Mouse (Mus musculus) MEL (cell line): Measurements from ENCODE around the gene Acat2. TPM values are rescaled to one million over a fixed set of nuclear protein-coding genes. Genes with fewer than 3 reads are reported as not detected.
"Not testable (repeated sequence)": the region's sequence is repeated elsewhere in the genome, so short reads cannot be mapped to it uniquely, and the experiment has no call there.

Experiments used
- DNase-seq: peaks from one replicate; pipeline ENCODE4 v3.0.0; 2011; ENCODE audit warnings: low read depth, low spot score
- H3K27ac ChIP-seq: 2 replicates; pipeline ENCODE4 v1.5.1; 2012; ENCODE audit warnings: low read depth, mild to moderate bottlenecking, control low read depth, low read length, moderate library complexity; ENCODE audit not compliant: control insufficient read depth
- H3K27me3 ChIP-seq, 2 experiments: fragments of 150-350 bp in 1 of 2; sonication (generic) in 1 of 2; 2 replicates each; pipeline ENCODE4 v1.6.1; 2012; ENCODE audit warnings: low read length in 2 of 2, mild to moderate bottlenecking in 2 of 2, improper control_type of control experiment in 1 of 2, moderate library complexity in 1 of 2; ENCODE audit not compliant: insufficient read depth in 2 of 2, control insufficient read depth in 1 of 2
- H3K36me3 ChIP-seq, 2 experiments: 2 replicates each; pipeline ENCODE4 v1.6.1; 2012 to 2014; ENCODE audit warnings: low read length in 2 of 2, improper control_type of control experiment in 1 of 2, inconsistent platforms in 1 of 2, mild to moderate bottlenecking in 1 of 2; ENCODE audit not compliant: insufficient read depth in 2 of 2, control insufficient read depth in 1 of 2
- H3K4me1 ChIP-seq, 2 experiments: fragments of 150-350 bp in 1 of 2; sonication (generic) in 1 of 2; 2 replicates each; pipeline ENCODE4 v1.6.1; 2012; ENCODE audit warnings: low read length in 2 of 2, improper control_type of control experiment in 1 of 2, mild to moderate bottlenecking in 1 of 2; ENCODE audit not compliant: insufficient read depth in 2 of 2, control insufficient read depth in 1 of 2
- H3K4me3 ChIP-seq, 2 experiments: fragments of 150-350 bp in 1 of 2; sonication (generic) in 1 of 2; 2 replicates each; pipeline ENCODE4 v1.5.1; 2012; ENCODE audit warnings: low read depth in 2 of 2, low read length in 2 of 2, mild to moderate bottlenecking in 2 of 2, moderate library complexity in 2 of 2, control low read depth in 1 of 2, improper control_type of control experiment in 1 of 2; ENCODE audit not compliant: control insufficient read depth in 1 of 2, insufficient read depth in 1 of 2
- H3K79me2 ChIP-seq: 2 replicates; pipeline ENCODE4 v1.6.1; 2012; ENCODE audit warnings: mild to moderate bottlenecking, low read length, moderate library complexity; ENCODE audit not compliant: control insufficient read depth, poor library complexity, insufficient read depth
- H3K9ac ChIP-seq: 2 replicates; pipeline ENCODE4 v1.6.1; 2012; ENCODE audit warnings: low read depth, mild to moderate bottlenecking, control low read depth, low read length, moderate library complexity; ENCODE audit not compliant: control insufficient read depth, poor library complexity, severe bottlenecking
- H3K9me3 ChIP-seq: fragments of 150-350 bp; sonication (generic); replicated peaks from 2 replicates; pipeline ENCODE4 v1.6.1; 2012; ENCODE audit warnings: mild to moderate bottlenecking, low read length, improper control_type of control experiment, moderate library complexity; ENCODE audit not compliant: insufficient read depth
- CHD2 ChIP-seq: IDR thresholded peaks from 2 replicates; pipeline ENCODE4 v1.6.1; 2011; ENCODE audit warnings: low read length, improper control_type of control experiment
- CTCF ChIP-seq, 3 experiments: IDR thresholded peaks in 2 of 3; conservative IDR thresholded peaks in 1 of 3; 2 replicates each; pipeline ENCODE4 v1.5.1; 2011 to 2012; ENCODE audit warnings: low read length in 3 of 3, low read depth in 2 of 3, mild to moderate bottlenecking in 2 of 3, improper control_type of control experiment in 1 of 3, inconsistent platforms in 1 of 3, mixed read lengths in 1 of 3, moderate library complexity in 1 of 3; ENCODE audit not compliant: control insufficient read depth in 1 of 3, insufficient read depth in 1 of 3, poor library complexity in 1 of 3, severe bottlenecking in 1 of 3
- E2F4 ChIP-seq: IDR thresholded peaks from 2 replicates; pipeline ENCODE4 v1.6.1; 2011; ENCODE audit warnings: low read depth, low read length, improper control_type of control experiment, borderline replicate concordance
- EP300 ChIP-seq, 2 experiments: IDR thresholded peaks; 2 replicates each; pipeline ENCODE4 v1.6.1; 2011; ENCODE audit warnings: improper control_type of control experiment in 2 of 2, low read length in 2 of 2, low read depth in 1 of 2, mild to moderate bottlenecking in 1 of 2
- MAFK ChIP-seq: IDR thresholded peaks from 2 replicates; pipeline ENCODE4 v1.6.1; 2011; ENCODE audit warnings: low read depth, mild to moderate bottlenecking, low read length, improper control_type of control experiment, borderline replicate concordance
- MAX ChIP-seq: IDR thresholded peaks from 2 replicates; pipeline ENCODE4 v1.6.1; 2011; ENCODE audit warnings: low read length, improper control_type of control experiment
- MAZ ChIP-seq: IDR thresholded peaks from 2 replicates; pipeline ENCODE4 v1.6.1; 2012; ENCODE audit warnings: low read depth, mild to moderate bottlenecking, inconsistent platforms, low read length, improper control_type of control experiment
- MEF2A ChIP-seq: IDR thresholded peaks from 2 replicates; pipeline ENCODE4 v1.6.1; 2014; ENCODE audit warnings: low read depth, mild to moderate bottlenecking, inconsistent platforms, low read length, improper control_type of control experiment; ENCODE audit not compliant: poor library complexity, insufficient replicate concordance, severe bottlenecking; ENCODE audit errors: extremely low read depth
- MXI1 ChIP-seq: IDR thresholded peaks from 2 replicates; pipeline ENCODE4 v1.6.1; 2011; ENCODE audit warnings: mild to moderate bottlenecking, low read depth, low read length, improper control_type of control experiment
- MYB ChIP-seq: IDR thresholded peaks from 2 replicates; pipeline ENCODE4 v1.6.1; 2011; ENCODE audit warnings: mild to moderate bottlenecking, low read depth, low read length, improper control_type of control experiment
- NELFE ChIP-seq: IDR thresholded peaks from 2 replicates; pipeline ENCODE4 v1.6.1; 2011; ENCODE audit warnings: low read depth, low read length, improper control_type of control experiment
- POLR2A ChIP-seq, 2 experiments: IDR thresholded peaks; 2 replicates each; pipeline ENCODE4 v1.6.1; 2011 to 2012; ENCODE audit warnings: low read length in 2 of 2, mild to moderate bottlenecking in 2 of 2, control low read depth in 1 of 2, improper control_type of control experiment in 1 of 2, low read depth in 1 of 2, moderate library complexity in 1 of 2; ENCODE audit not compliant: control insufficient read depth in 1 of 2, insufficient read depth in 1 of 2, poor library complexity in 1 of 2
- POLR2AphosphoS2 ChIP-seq: IDR thresholded peaks from 2 replicates; pipeline ENCODE4 v1.6.1; 2011; ENCODE audit warnings: low read length, improper control_type of control experiment
- RAD21 ChIP-seq: IDR thresholded peaks from 2 replicates; pipeline ENCODE4 v1.6.1; 2011; ENCODE audit warnings: mild to moderate bottlenecking, low read depth, low read length, improper control_type of control experiment
- TCF12 ChIP-seq: IDR thresholded peaks from 2 replicates; pipeline ENCODE4 v1.6.1; 2014; ENCODE audit warnings: low read depth, mild to moderate bottlenecking, inconsistent platforms, low read length, improper control_type of control experiment, moderate library complexity
- UBTF ChIP-seq: IDR thresholded peaks from 2 replicates; pipeline ENCODE4 v1.6.1; 2012; ENCODE audit warnings: low read depth, mild to moderate bottlenecking, inconsistent platforms, low read length, improper control_type of control experiment, moderate library complexity, borderline replicate concordance; ENCODE audit not compliant: insufficient read depth
- ZC3H11A ChIP-seq: IDR thresholded peaks from 2 replicates; pipeline ENCODE4 v1.6.1; 2012; ENCODE audit warnings: low read depth, mild to moderate bottlenecking, inconsistent platforms, low read length, improper control_type of control experiment
- ZMIZ1 ChIP-seq: IDR thresholded peaks from 2 replicates; pipeline ENCODE4 v1.6.1; 2012; ENCODE audit warnings: low read depth, mild to moderate bottlenecking, inconsistent platforms, low read length, improper control_type of control experiment, moderate library complexity
- polyA plus RNA-seq, 2 experiments: library from polyadenylated mRNA; stranded (reverse) in 1 of 2; unstranded in 1 of 2; fragments of >175 nt in 1 of 2; fragments of >200 nt in 1 of 2; gene quantifications; 2 replicates each; pipeline versions ENCODE4 v1.2.1 to v1.2.4; 2012; ENCODE audit warnings: low replicate concordance in 2 of 2, low read depth in 1 of 2; ENCODE audit not compliant: insufficient read length in 2 of 2, insufficient read depth in 1 of 2, missing spikeins in 1 of 2
- total RNA-seq: library from RNA; depleted of rRNA; stranded (reverse); fragments of 300-350 nt; gene quantifications from 2 replicates; pipeline ENCODE4 v1.2.3, GENCODE M21; 2012

Gene Acat2
- total and polyA plus RNA-seq, 3 experiments, result 33.8 to 60.1 TPM; not detected in 1

GRCm38 (mm10) chr17:13007730-13008425, 47.3 kb upstream of the Acat2 start (continued):
- TF ChIP-seq E2F4 (no peak), CTCF (IDR thresholded peaks at IDR 0.05 in 2 of 3, conservative IDR thresholded peaks at IDR 0.05 in 1 of 3; ENCODE audit: control insufficient read depth in 1 of 3, insufficient read depth in 1 of 3, low read depth in 2 of 3, low read length in 3 of 3, poor library complexity in 1 of 3, severe bottlenecking in 1 of 3) (no peak), CHD2 (no peak), RAD21 (no peak), MYB (no peak), MEF2A (no peak), MAX (peak; percentile 83), POLR2AphosphoS2 (peak; percentile 89), POLR2A (IDR thresholded peaks at IDR 0.05; ENCODE audit: control insufficient read depth in 1 of 2, insufficient read depth in 1 of 2, low read depth in 1 of 2, low read length in 2 of 2, poor library complexity in 1 of 2) (peak; percentile 93 to 94), EP300 (IDR thresholded peaks at IDR 0.05; ENCODE audit: low read depth in 1 of 2, low read length in 2 of 2) (0 out of 4 replicates have a peak, but pooled peaks of 1 of the 2 experiments have one; percentile 1)

GRCm38 (mm10) chr17:13006984-13007383, 46.4 kb upstream of the Acat2 start:
- DNase-seq, result no peak
- Histone ChIP-seq H3K4me3 (peak overlapping the region; percentile 50 to 52; a peak in 3 of 4 replicates), H3K27me3 (no peaks in the 10 kb centered on the region), H3K27ac (no peak overlapping the region), H3K79me2 (peaks cover 15% of the 10 kb centered on the region), H3K4me1 (peaks cover 0 to 3% of the 10 kb centered on the region in 2 experiments; a peak in 2 of 4 replicates), H3K9me3 (no peaks in the 10 kb centered on the region), H3K9ac (peak overlapping the region; percentile 52), H3K36me3 (peaks cover 8 to 9% of the 10 kb centered on the region in 2 experiments)
- no peak for TF ChIP-seq NELFE
- no peak for TF ChIP-seq UBTF
- TF ChIP-seq POLR2AphosphoS2, result no peak
- no peak for TF ChIP-seq MAZ
- no peak for TF ChIP-seq ZC3H11A
- TF ChIP-seq MXI1, result no peak
- no peak for TF ChIP-seq MAFK
- no peak for TF ChIP-seq ZMIZ1
- no peak for TF ChIP-seq CHD2
- TF ChIP-seq TCF12, result no peak
- no peak for TF ChIP-seq E2F4

GRCm38 (mm10) chr17:13006546-13006945, 46.0 kb upstream of the Acat2 start, which contains the start of gene Sod2:
TSS of gene Sod2 (plus strand) at chr17:13006846.
- H3K27ac ChIP-seq, result not testable (repeated sequence)

GRCm38 (mm10) chr17:13004436-13004835, 43.9 kb upstream of the Acat2 start:
- not testable (repeated sequence) for H3K9ac ChIP-seq, H3K4me1 ChIP-seq, H3K27ac ChIP-seq, H3K36me3 ChIP-seq, H3K27me3 ChIP-seq, H3K9me3 ChIP-seq, DNase-seq, H3K4me3 ChIP-seq
- H3K79me2 ChIP-seq, result peaks cover 14% of the 10 kb centered on the region

More at GRCm38 (mm10) chr17:13006546-13006945, 46.0 kb upstream of the Acat2 start, which contains the start of gene Sod2:
- peak within 1 kb of the TSS; percentile 52 for H3K9ac ChIP-seq
- H3K27me3 ChIP-seq, DNase-seq, H3K36me3 ChIP-seq, H3K4me1 ChIP-seq, H3K9me3 ChIP-seq: not testable (repeated sequence)
- peaks cover 15% of the 10 kb centered on the region for H3K79me2 ChIP-seq
- H3K4me3 ChIP-seq, result peak within 1 kb of the TSS; percentile 52 to 87
